Mouse (Mus musculus) limb, embryonic 14.5 days (tissue): ENCODE measurements around the gene Adgrl2. TPM values are rescaled to one million over a fixed set of nuclear protein-coding genes. Genes with fewer than 3 reads are reported as not detected.

ENCODE experiments used
- ATAC-seq: fragments of 200-750 bp; cut with Nextera tagmentation; 2 replicates; pipeline ENCODE4 v1.8.0; 2017; ENCODE audit warnings: low read depth, moderate number of reproducible peaks, moderate TSS enrichment; ENCODE audit not compliant: low FRiP score
- DNase-seq: peaks from one replicate; pipeline ENCODE4 v3.0.0-alpha.2; 2015; ENCODE audit warnings: low spot score
- H3K27ac ChIP-seq: fragments of 300-500 bp; sonication (generic); replicated peaks from 2 replicates; pipeline ENCODE4 v1.5.1; 2014; ENCODE audit warnings: low read depth, mild to moderate bottlenecking, low read length, moderate library complexity, mixed read lengths
- H3K27me3 ChIP-seq: fragments of 300-500 bp; sonication (generic); 2 replicates; pipeline ENCODE4 v1.6.1; 2014; ENCODE audit warnings: low read length, mixed read lengths; ENCODE audit not compliant: control insufficient read depth, insufficient read depth
- H3K36me3 ChIP-seq: fragments of 300-500 bp; sonication (generic); 2 replicates; pipeline ENCODE4 v1.6.1; 2014; ENCODE audit warnings: mild to moderate bottlenecking, low read length, moderate library complexity, mixed read lengths; ENCODE audit not compliant: control insufficient read depth, insufficient read depth
- H3K4me1 ChIP-seq: fragments of 300-500 bp; sonication (generic); 2 replicates; pipeline ENCODE4 v1.6.1; 2014; ENCODE audit warnings: antibody characterized with exemption, low read length, mixed read lengths; ENCODE audit not compliant: control insufficient read depth, insufficient read depth
- H3K4me2 ChIP-seq: fragments of 300-500 bp; sonication (generic); replicated peaks from 2 replicates; pipeline ENCODE4 v1.6.1; 2014; ENCODE audit warnings: low read depth, mild to moderate bottlenecking, low read length, moderate library complexity; ENCODE audit not compliant: severe bottlenecking
- H3K4me3 ChIP-seq: fragments of 300-500 bp; sonication (generic); replicated peaks from 2 replicates; pipeline ENCODE4 v1.5.1; 2014; ENCODE audit warnings: low read length
- H3K9ac ChIP-seq: fragments of 300-500 bp; sonication (generic); 2 replicates; pipeline ENCODE4 v1.6.1; 2014; ENCODE audit warnings: mild to moderate bottlenecking, low read depth, low read length, moderate library complexity; ENCODE audit not compliant: severe bottlenecking
- H3K9me3 ChIP-seq: fragments of 300-500 bp; sonication (generic); 2 replicates; pipeline ENCODE4 v1.6.1; 2016; ENCODE audit warnings: low read length; ENCODE audit not compliant: control insufficient read depth
- POLR2A ChIP-seq: fragments of 200-500 bp; IDR thresholded peaks from 2 replicates; pipeline ENCODE4 v1.8.0; 2012; ENCODE audit warnings: inconsistent platforms, mild to moderate bottlenecking, moderate library complexity, borderline replicate concordance; ENCODE audit not compliant: insufficient read depth, insufficient read length; ENCODE audit errors: extremely low read depth
- WGBS: fragments of 180-500 bp; shearing (Covaris S2); extraction: QIAGEN DNeasy Blood & Tissue Kit; methylation state at CpG from one replicate; pipeline ENCODE4 v1.1.7; 2014; 5-methylcytosine and 5-hydroxymethylcytosine counted together
- polyA plus RNA-seq, 2 experiments: library from polyadenylated mRNA; depleted of rRNA in 1 of 2; stranded (reverse) in 1 of 2; unstranded in 1 of 2; fragments of >200 nt; fragmentation: Nextera tagmentation in 1 of 2; extraction: Ambion mirVana in 1 of 2; gene quantifications; 2 replicates each; pipeline versions ENCODE4 v1.2.1 to v1.2.3; 2012 to 2014

Gene Adgrl2
- polyA plus RNA-seq, 2 experiments: 119 to 147 TPM

- ATAC-seq (no peak), DNase-seq (no peak)
- Histone ChIP-seq H3K4me2 (no peak overlapping the region), H3K9me3 (no peaks in the 10 kb centered on the region), H3K36me3 (peaks cover 16% of the 10 kb centered on the region), H3K27me3 (no peaks in the 10 kb centered on the region), H3K4me1 (peaks cover 41% of the 10 kb centered on the region), H3K4me3 (no peak overlapping the region), H3K27ac (no peak overlapping the region), H3K9ac (no peak overlapping the region)
- TF ChIP-seq POLR2A: no peak
- 60% methylated on average over 7 of the region's 7 CpGs for WGBS
Observed at GRCm38 (mm10) chr3:148956887-148957286, 33.5 kb downstream of the Adgrl2 start.

- no peak for TF ChIP-seq POLR2A
- ATAC-seq (no peak), DNase-seq (no peak)
- Histone ChIP-seq H3K27me3 (no peaks in the 10 kb centered on the region), H3K9ac (no peak overlapping the region), H3K9me3 (no peaks in the 10 kb centered on the region), H3K4me1 (peaks cover 11% of the 10 kb centered on the region), H3K27ac (no peak overlapping the region), H3K4me3 (no peak overlapping the region), H3K36me3 (peaks cover 21% of the 10 kb centered on the region), H3K4me2 (no peak overlapping the region)
- WGBS: 52% methylated on average over 8 of the region's 8 CpGs
Observed at GRCm38 (mm10) chr3:148949796-148950195, 40.6 kb downstream of the Adgrl2 start.

GRCm38 (mm10) chr3:148947805-148948405 lies 42.5 kb downstream of the Adgrl2 start:
- Histone ChIP-seq H3K9ac (no peak overlapping the region), H3K4me3 (no peak overlapping the region), H3K36me3 (peaks cover 15% of the 10 kb centered on the region; the same call in 1 of the 2 replicates), H3K27me3 (no peaks in the 10 kb centered on the region), H3K4me1 (peaks cover 11% of the 10 kb centered on the region), H3K4me2 (no peak overlapping the region), H3K27ac (no peak overlapping the region), H3K9me3 (no peaks in the 10 kb centered on the region)
- DNase-seq (no peak), ATAC-seq (no peak)
- WGBS: 76% methylated on average over 9 of the region's 9 CpGs
- no peak for TF ChIP-seq POLR2A

GRCm38 (mm10) chr3:148947266-148947665 lies 43.1 kb downstream of the Adgrl2 start:
- Histone ChIP-seq H3K4me1 (peaks cover 11% of the 10 kb centered on the region), H3K4me2 (no peak overlapping the region), H3K4me3 (no peak overlapping the region), H3K9ac (no peak overlapping the region), H3K9me3 (no peaks in the 10 kb centered on the region), H3K27ac (no peak overlapping the region), H3K27me3 (no peaks in the 10 kb centered on the region), H3K36me3 (peaks cover 9% of the 10 kb centered on the region; the same call in 1 of the 2 replicates)
- 65% methylated on average over 6 of the region's 6 CpGs for WGBS
- TF ChIP-seq POLR2A: no peak
- no peak for DNase-seq
- no peak for ATAC-seq

- Histone ChIP-seq H3K27ac (no peak overlapping the region), H3K36me3 (no peaks in the 10 kb centered on the region), H3K4me2 (no peak overlapping the region), H3K9me3 (no peaks in the 10 kb centered on the region), H3K4me3 (no peak overlapping the region), H3K4me1 (peaks cover 14% of the 10 kb centered on the region), H3K27me3 (no peaks in the 10 kb centered on the region), H3K9ac (no peak overlapping the region)
- TF ChIP-seq POLR2A: no peak
- DNase-seq: no peak
- 20% methylated on average over 8 of the region's 8 CpGs for WGBS
- ATAC-seq: no peak
Observed at GRCm38 (mm10) chr3:148945534-148945933, 44.8 kb downstream of the Adgrl2 start.

GRCm38 (mm10) chr3:148939457-148939856 lies 50.9 kb downstream of the Adgrl2 start:
- Histone ChIP-seq H3K4me1 (peaks cover 10% of the 10 kb centered on the region), H3K36me3 (no peaks in the 10 kb centered on the region), H3K27me3 (no peaks in the 10 kb centered on the region), H3K9ac (no peak overlapping the region), H3K27ac (no peak overlapping the region), H3K4me2 (no peak overlapping the region), H3K4me3 (no peak overlapping the region), H3K9me3 (no peaks in the 10 kb centered on the region)
- DNase-seq: no peak
- WGBS: 25% methylated on average over 7 of the region's 7 CpGs
- no peak for ATAC-seq
- TF ChIP-seq POLR2A: no peak
